Mouse (Mus musculus) hindbrain, postnatal 0 days (tissue): ENCODE measurements around the gene Nynrin. TPM values are rescaled to one million over a fixed set of nuclear protein-coding genes. Genes with fewer than 3 reads are reported as not detected.
A peak's percentile ranks its signal among the peaks of the same experiment; 100 is the strongest.

Experiments used
- ATAC-seq: fragments of 200-750 bp; cut with Nextera tagmentation; 2 replicates; pipeline ENCODE4 v1.8.0; 2017; ENCODE audit warnings: mild to moderate bottlenecking, moderate TSS enrichment, moderate library complexity
- DNase-seq: peaks from one replicate; pipeline ENCODE4 v3.0.0-alpha.2; 2015; ENCODE audit warnings: low spot score
- H3K27ac ChIP-seq: fragments of 300-500 bp; sonication (generic); 2 replicates; pipeline ENCODE4 v1.5.1; 2014; ENCODE audit warnings: mild to moderate bottlenecking
- H3K27me3 ChIP-seq: fragments of 300-500 bp; sonication (generic); 2 replicates; pipeline ENCODE4 v1.6.1; 2014; ENCODE audit warnings: low read length, mixed read lengths; ENCODE audit not compliant: insufficient read depth
- H3K36me3 ChIP-seq: fragments of 300-500 bp; sonication (generic); 2 replicates; pipeline ENCODE4 v1.6.1; 2014; ENCODE audit warnings: low read length, mixed read lengths; ENCODE audit not compliant: insufficient read depth
- H3K4me1 ChIP-seq: fragments of 300-500 bp; sonication (generic); 2 replicates; pipeline ENCODE4 v1.6.1; 2014; ENCODE audit warnings: antibody characterized with exemption, low read length, mixed read lengths; ENCODE audit not compliant: insufficient read depth
- H3K4me2 ChIP-seq: fragments of 300-500 bp; sonication (generic); 2 replicates; pipeline ENCODE4 v1.6.1; 2014; ENCODE audit warnings: low read depth, mild to moderate bottlenecking, low read length, moderate library complexity, mixed read lengths
- H3K4me3 ChIP-seq: fragments of 300-500 bp; sonication (generic); 2 replicates; pipeline ENCODE4 v1.5.1; 2014; ENCODE audit warnings: low read length
- H3K9ac ChIP-seq: fragments of 300-500 bp; sonication (generic); replicated peaks from 2 replicates; pipeline ENCODE4 v1.6.1; 2014; ENCODE audit warnings: mild to moderate bottlenecking, low read length, moderate library complexity, mixed read lengths
- H3K9me3 ChIP-seq: fragments of 300-500 bp; sonication (generic); 2 replicates; pipeline ENCODE4 v1.6.1; 2016; ENCODE audit warnings: low read length, mixed read lengths
- CTCF ChIP-seq: IDR thresholded peaks from 2 replicates; pipeline ENCODE4 v1.5.1; 2016; ENCODE audit warnings: antibody characterized with exemption, control low read depth, low read depth
- WGBS: fragments of 180-500 bp; shearing (Covaris S2); extraction: QIAGEN DNeasy Blood & Tissue Kit; methylation state at CpG from one replicate; pipeline ENCODE4 v1.1.7; 2014; 5-methylcytosine and 5-hydroxymethylcytosine counted together
- polyA plus RNA-seq: library from polyadenylated mRNA; unstranded; fragments of >200 nt; fragmentation: Nextera tagmentation; extraction: Ambion mirVana; gene quantifications from 2 replicates; pipeline ENCODE4 v1.2.1, GENCODE M21; 2015
- total RNA-seq: library from RNA; depleted of rRNA; stranded (reverse); fragments of >200 nt; gene quantifications from 2 replicates; pipeline ENCODE4 v1.2.3, GENCODE M21; 2014; rRNA removed

Gene Nynrin
- 33.6 and 39.3 TPM in 2 replicates for total RNA-seq
- 5.1 and 6.4 TPM in 2 replicates for polyA plus RNA-seq

GRCm38 (mm10) chr14:55853621-55854285 is at the start of gene Nynrin:
Gene Nynrin, plus strand, starts transcription at chr14:55854010.
- under 1% methylated on average over 25 of the region's 33 CpGs for WGBS
- Histone ChIP-seq H3K27me3 (no peaks in the 10 kb centered on the region), H3K4me2 (peak within 1 kb of the TSS; percentile 82), H3K4me1 (peaks cover 35% of the 10 kb centered on the region), H3K27ac (peak within 1 kb of the TSS; percentile 87), H3K9ac (peak within 1 kb of the TSS; percentile 66), H3K4me3 (peak within 1 kb of the TSS; percentile 71), H3K9me3 (no peaks in the 10 kb centered on the region), H3K36me3 (no peaks in the 10 kb centered on the region)
- DNase-seq (peak; percentile 75), ATAC-seq (peak; percentile 79)
- TF ChIP-seq CTCF: no peak

- peak overlapping the region; percentile 38 for H3K4me3 ChIP-seq
- no peak for TF ChIP-seq CTCF
- H3K27me3 ChIP-seq: no peaks in the 10 kb centered on the region
- DNase-seq (peak; percentile 87), ATAC-seq (peak; percentile 90)
- H3K9ac ChIP-seq: peak overlapping the region; percentile 43
- H3K36me3 ChIP-seq: no peaks in the 10 kb centered on the region
- H3K4me2 ChIP-seq: peak overlapping the region; percentile 66
- H3K9me3 ChIP-seq: no peaks in the 10 kb centered on the region
- peaks cover 4% of the 10 kb centered on the region; the same call in 1 of the 2 replicates for H3K4me1 ChIP-seq
- H3K27ac ChIP-seq: peak overlapping the region; percentile 4; the same call in 1 of the 2 replicates
- 23% methylated on average over 16 of the region's 16 CpGs for WGBS
Observed at GRCm38 (mm10) chr14:55814885-55815284, 38.9 kb upstream of the Nynrin start.

- H3K9me3 ChIP-seq: no peaks in the 10 kb centered on the region
- no peak for TF ChIP-seq CTCF
- H3K4me1 ChIP-seq: peaks cover 4% of the 10 kb centered on the region; the same call in 1 of the 2 replicates
- peak overlapping the region; percentile 43 for H3K9ac ChIP-seq
- DNase-seq (peak; percentile 70), ATAC-seq (peak; percentile 83)
- peak overlapping the region; percentile 66 for H3K4me2 ChIP-seq
- WGBS: 27% methylated on average over 17 of the region's 17 CpGs
- peak overlapping the region; percentile 38 for H3K4me3 ChIP-seq
- H3K27me3 ChIP-seq: no peaks in the 10 kb centered on the region
- peak overlapping the region; percentile 4; the same call in 1 of the 2 replicates for H3K27ac ChIP-seq
- no peaks in the 10 kb centered on the region for H3K36me3 ChIP-seq
Observed at GRCm38 (mm10) chr14:55815310-55815751, 38.5 kb upstream of the Nynrin start.

- no peaks in the 10 kb centered on the region for H3K27me3 ChIP-seq
- no peak for TF ChIP-seq CTCF
- WGBS: 82% methylated on average over 7 of the region's 7 CpGs
- no peaks in the 10 kb centered on the region for H3K9me3 ChIP-seq
- H3K4me2 ChIP-seq: no peak overlapping the region
- H3K4me1 ChIP-seq: peaks cover 6% of the 10 kb centered on the region; the same call in 1 of the 2 replicates
- no peak overlapping the region for H3K4me3 ChIP-seq
- ATAC-seq (no peak), DNase-seq (no peak)
- no peak overlapping the region for H3K27ac ChIP-seq
- no peaks in the 10 kb centered on the region for H3K36me3 ChIP-seq
- no peak overlapping the region for H3K9ac ChIP-seq
Observed at GRCm38 (mm10) chr14:55819845-55820405, 33.9 kb upstream of the Nynrin start.

- 88% methylated on average over 9 of the region's 9 CpGs for WGBS
- ATAC-seq (no peak), DNase-seq (no peak)
- H3K4me3 ChIP-seq: no peak overlapping the region
- no peak overlapping the region for H3K4me2 ChIP-seq
- H3K36me3 ChIP-seq: no peaks in the 10 kb centered on the region
- H3K4me1 ChIP-seq: peaks cover 6% of the 10 kb centered on the region; the same call in 1 of the 2 replicates
- TF ChIP-seq CTCF: no peak
- H3K27ac ChIP-seq: no peak overlapping the region
- H3K9me3 ChIP-seq: no peaks in the 10 kb centered on the region
- no peaks in the 10 kb centered on the region for H3K27me3 ChIP-seq
- no peak overlapping the region for H3K9ac ChIP-seq
Observed at GRCm38 (mm10) chr14:55820576-55820975, 33.2 kb upstream of the Nynrin start.

- ATAC-seq: peak; percentile 35
- DNase-seq: peak; percentile 86
- Histone ChIP-seq H3K36me3 (no peaks in the 10 kb centered on the region), H3K27ac (peak overlapping the region; percentile 82), H3K9me3 (no peaks in the 10 kb centered on the region), H3K4me3 (peak overlapping the region; percentile 57), H3K27me3 (no peaks in the 10 kb centered on the region), H3K9ac (no peak overlapping the region), H3K4me2 (peak overlapping the region; percentile 93), H3K4me1 (peaks cover 11% of the 10 kb centered on the region)
- 5% methylated on average over 13 of the region's 13 CpGs for WGBS
- peak; percentile 97 for TF ChIP-seq CTCF
Observed at GRCm38 (mm10) chr14:55822435-55822990, 31.3 kb upstream of the Nynrin start.
